Mouse (Mus musculus) liver, postnatal 0 days (tissue): ENCODE data around the gene Olfr25. TPM values are rescaled to one million over a fixed set of nuclear protein-coding genes. Genes with fewer than 3 reads are reported as not detected.

ENCODE experiments used
- ATAC-seq: fragments of 200-750 bp; cut with Nextera tagmentation; 2 replicates; pipeline ENCODE4 v1.8.0; 2017; ENCODE audit warnings: mild to moderate bottlenecking, moderate library complexity
- DNase-seq: peaks from one replicate; pipeline ENCODE4 v3.0.0-alpha.2; 2016
- H3K27ac ChIP-seq: fragments of 300-500 bp; sonication (generic); 2 replicates; pipeline ENCODE4 v1.5.1; 2014; ENCODE audit warnings: antibody characterized with exemption, moderate library complexity, mild to moderate bottlenecking, low read depth
- H3K27me3 ChIP-seq: fragments of 300-500 bp; sonication (generic); 2 replicates; pipeline ENCODE4 v1.6.1; 2014; ENCODE audit warnings: low read length, control low read depth, mixed read lengths; ENCODE audit not compliant: insufficient read depth
- H3K36me3 ChIP-seq: fragments of 300-500 bp; sonication (generic); replicated peaks from 2 replicates; pipeline ENCODE4 v1.6.1; 2014; ENCODE audit warnings: mild to moderate bottlenecking, control low read depth, low read length, moderate library complexity, mixed read lengths; ENCODE audit not compliant: insufficient read depth
- H3K4me1 ChIP-seq: fragments of 300-500 bp; sonication (generic); 2 replicates; pipeline ENCODE4 v1.6.1; 2014; ENCODE audit warnings: antibody characterized with exemption, mild to moderate bottlenecking, control low read depth; ENCODE audit not compliant: insufficient read depth
- H3K4me2 ChIP-seq: fragments of 300-500 bp; sonication (generic); 2 replicates; pipeline ENCODE4 v1.6.1; 2014; ENCODE audit warnings: low read depth, mild to moderate bottlenecking, low read length, moderate library complexity, mixed read lengths
- H3K4me3 ChIP-seq: fragments of 300-500 bp; sonication (generic); 2 replicates; pipeline ENCODE4 v1.5.1; 2014; ENCODE audit warnings: low read depth, low read length
- H3K9ac ChIP-seq: fragments of 300-500 bp; sonication (generic); replicated peaks from 2 replicates; pipeline ENCODE4 v1.6.1; 2014; ENCODE audit warnings: mild to moderate bottlenecking, moderate library complexity
- H3K9me3 ChIP-seq: fragments of 300-500 bp; sonication (generic); 2 replicates; pipeline ENCODE4 v1.6.1; 2016; ENCODE audit warnings: mild to moderate bottlenecking, control low read depth, low read length, mixed read lengths
- CTCF ChIP-seq: sonication (generic); IDR thresholded peaks from 2 replicates; pipeline ENCODE4 v1.5.1; 2016; ENCODE audit warnings: antibody characterized with exemption, low read depth
- EP300 ChIP-seq: IDR thresholded peaks from 2 replicates; pipeline ENCODE4 v1.6.1; 2016; ENCODE audit warnings: antibody characterized with exemption, low read depth, mild to moderate bottlenecking
- WGBS: fragments of 180-500 bp; shearing (Covaris S2); extraction: QIAGEN DNeasy Blood & Tissue Kit; methylation state at CpG from one replicate; pipeline ENCODE4 v1.1.7; 2014; ENCODE audit not compliant: insufficient replicate concordance; 5-methylcytosine and 5-hydroxymethylcytosine counted together
- polyA plus RNA-seq: library from polyadenylated mRNA; unstranded; fragments of >200 nt; fragmentation: Nextera tagmentation; extraction: Ambion mirVana; gene quantifications from 2 replicates; pipeline ENCODE4 v1.2.1, GENCODE M21; 2015

Gene Olfr25
- polyA plus RNA-seq = not detected in 2 replicates

- ATAC-seq = no peak
- no peak within 1 kb of the TSS for H3K27ac ChIP-seq
- H3K4me3 ChIP-seq = no peak within 1 kb of the TSS
- no peak for TF ChIP-seq EP300
- TF ChIP-seq CTCF = no peak
- no peaks in the 10 kb centered on the region for H3K36me3 ChIP-seq
- H3K4me2 ChIP-seq = no peak within 1 kb of the TSS
- WGBS = 64% methylated on average over 3 of the region's 3 CpGs
- H3K4me1 ChIP-seq = no peaks in the 10 kb centered on the region
- H3K27me3 ChIP-seq = no peaks in the 10 kb centered on the region
- no peak within 1 kb of the TSS for H3K9ac ChIP-seq
- DNase-seq = no peak
- H3K9me3 ChIP-seq = no peaks in the 10 kb centered on the region; the same call in 1 of the 2 replicates
Observed at GRCm38 (mm10) chr9:38328760-38329159, at the start of gene Olfr25. TSS of gene Olfr25 (plus strand) at chr9:38329060.

DNA sequence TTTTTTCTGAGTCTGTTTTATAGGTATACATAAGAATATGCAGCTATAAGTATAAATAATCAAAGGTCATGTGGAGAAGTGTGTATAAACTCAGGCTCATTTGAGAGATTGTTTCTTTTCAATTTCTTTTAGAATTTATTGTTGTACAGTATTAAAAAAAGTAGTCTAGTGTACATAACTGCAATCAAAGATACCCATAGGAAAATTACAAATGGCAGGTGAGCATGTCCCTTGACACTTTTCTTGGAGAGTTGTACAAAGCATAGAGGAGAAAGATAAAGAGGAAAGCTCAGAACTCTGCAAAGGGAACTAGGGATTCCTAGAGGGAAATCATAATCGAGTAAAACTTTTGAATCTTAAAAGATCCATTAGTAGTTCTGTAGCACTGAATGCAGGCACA lies 38.1 kb upstream of the Olfr25 start, which contains the start of gene Olfr896-ps1:
Olfr896-ps1 (plus strand) TSS at position 301 of the 400 bp plus-strand sequence.
- ATAC-seq = no peak
- H3K4me2 ChIP-seq = no peak within 1 kb of the TSS
- H3K4me1 ChIP-seq = no peaks in the 10 kb centered on the region
- no peaks in the 10 kb centered on the region for H3K27me3 ChIP-seq
- WGBS = 69% methylated on average over 1 of the region's 1 CpGs
- DNase-seq = no peak
- H3K36me3 ChIP-seq = no peaks in the 10 kb centered on the region
- H3K9ac ChIP-seq = no peak within 1 kb of the TSS
- H3K4me3 ChIP-seq = no peak within 1 kb of the TSS
- H3K9me3 ChIP-seq = no peaks in the 10 kb centered on the region
- H3K27ac ChIP-seq = no peak within 1 kb of the TSS
- no peak for TF ChIP-seq CTCF
- no peak for TF ChIP-seq EP300

- Histone ChIP-seq H3K27me3 (no peaks in the 10 kb centered on the region), H3K27ac (no peak within 1 kb of the TSS), H3K4me1 (no peaks in the 10 kb centered on the region), H3K4me2 (no peak within 1 kb of the TSS), H3K36me3 (no peaks in the 10 kb centered on the region), H3K4me3 (no peak within 1 kb of the TSS), H3K9me3 (no peaks in the 10 kb centered on the region), H3K9ac (no peak within 1 kb of the TSS)
- ATAC-seq = no peak
- DNase-seq = no peak
- 84% methylated on average over 4 of the region's 4 CpGs for WGBS
- TF ChIP-seq CTCF (no peak), EP300 (no peak)
Observed at GRCm38 (mm10) chr9:38348111-38348510, 19.3 kb downstream of the Olfr25 start, which contains the start of gene Olfr898. TSS of gene Olfr898 (plus strand) at chr9:38348411.

DNA sequence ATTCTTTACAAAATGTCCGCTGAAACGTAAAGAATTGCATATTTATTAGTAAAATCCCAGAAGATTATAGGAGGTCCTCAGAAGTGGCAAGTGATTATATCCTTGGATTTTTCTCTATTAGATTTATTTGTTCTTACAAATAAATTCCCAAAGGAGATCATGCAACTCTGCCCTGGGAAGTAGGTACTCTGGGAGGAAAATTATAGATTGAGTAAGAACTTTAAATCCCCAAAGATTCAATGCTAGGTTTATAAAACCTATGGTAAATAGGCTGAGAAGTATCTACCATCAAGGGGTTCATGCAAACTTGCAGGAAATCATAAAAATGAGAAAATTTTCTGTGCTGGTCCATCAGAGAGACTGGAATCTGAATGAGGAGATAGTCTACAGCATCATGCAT lies 37.7 kb downstream of the Olfr25 start, which contains the start of gene Olfr250:
Olfr250 (plus strand) TSS at position 301 of the 400 bp plus-strand sequence.
- no peak for DNase-seq
- TF ChIP-seq EP300 = no peak
- no peak within 1 kb of the TSS for H3K9ac ChIP-seq
- H3K4me3 ChIP-seq = no peak within 1 kb of the TSS
- WGBS = 85% methylated on average over 2 of the region's 2 CpGs
- no peaks in the 10 kb centered on the region for H3K36me3 ChIP-seq
- no peak within 1 kb of the TSS for H3K4me2 ChIP-seq
- no peak for ATAC-seq
- H3K27ac ChIP-seq = no peak within 1 kb of the TSS
- H3K27me3 ChIP-seq = no peaks in the 10 kb centered on the region
- H3K9me3 ChIP-seq = no peaks in the 10 kb centered on the region
- H3K4me1 ChIP-seq = no peaks in the 10 kb centered on the region

DNA sequence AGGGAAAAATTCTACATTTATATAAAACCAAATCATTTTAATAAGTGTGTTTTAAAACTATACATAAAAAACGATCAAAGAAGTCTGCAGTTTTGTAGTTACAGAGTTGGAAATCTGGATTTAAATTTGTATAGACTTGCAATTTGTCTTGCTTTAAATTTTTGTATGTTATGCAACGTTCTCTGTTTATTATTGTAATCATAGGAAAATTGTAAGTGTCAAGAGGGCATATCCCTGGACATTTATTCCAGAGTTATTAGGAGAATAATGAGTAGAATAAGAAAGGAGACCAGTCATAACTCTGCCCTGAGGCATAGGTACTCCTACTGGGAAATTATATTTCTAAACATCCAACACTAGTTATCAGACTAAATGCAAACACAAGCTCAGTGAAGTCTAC lies 47.9 kb downstream of the Olfr25 start, which contains the start of gene Olfr251:
Olfr251 (plus strand) TSS at position 301 of the 400 bp plus-strand sequence.
- H3K9ac ChIP-seq = no peak within 1 kb of the TSS
- DNase-seq (no peak), ATAC-seq (no peak)
- H3K4me1 ChIP-seq = no peaks in the 10 kb centered on the region
- no peak within 1 kb of the TSS for H3K4me3 ChIP-seq
- WGBS = 47% methylated on average over 2 of the region's 2 CpGs
- H3K27ac ChIP-seq = no peak within 1 kb of the TSS
- no peak for TF ChIP-seq CTCF
- no peak for TF ChIP-seq EP300
- no peaks in the 10 kb centered on the region for H3K36me3 ChIP-seq
- H3K27me3 ChIP-seq = no peaks in the 10 kb centered on the region
- no peak within 1 kb of the TSS for H3K4me2 ChIP-seq
- H3K9me3 ChIP-seq = no peaks in the 10 kb centered on the region

Other genes with a start within 250 kb of the Olfr25 start
- gene Olfr887, start 245.0 kb upstream of the Olfr25 start, polyA plus RNA-seq = not detected in 2 replicates
- not detected in 2 replicates for gene Olfr888, start 220.9 kb upstream of the Olfr25 start, polyA plus RNA-seq
- 0.04 TPM in 1 of 2 replicates, not detected in the other for gene Olfr889, start 213.9 kb upstream of the Olfr25 start, polyA plus RNA-seq
- gene Olfr890, start 186.5 kb upstream of the Olfr25 start, polyA plus RNA-seq = not detected in 2 replicates
- gene Olfr891, start 148.2 kb upstream of the Olfr25 start, polyA plus RNA-seq = not detected in 2 replicates
- not detected in 2 replicates for gene Olfr893, start 120.7 kb upstream of the Olfr25 start, polyA plus RNA-seq
- gene Olfr894, start 111.0 kb upstream of the Olfr25 start, polyA plus RNA-seq = not detected in 2 replicates
- not detected in 2 replicates for gene Olfr143, start 76.3 kb upstream of the Olfr25 start, polyA plus RNA-seq
- not detected in 2 replicates for gene Olfr895, start 61.2 kb upstream of the Olfr25 start, polyA plus RNA-seq
- not detected in 2 replicates for gene Olfr896-ps1, start 38.0 kb upstream of the Olfr25 start, polyA plus RNA-seq
- not detected in 2 replicates for gene Olfr898, start 19.4 kb downstream of the Olfr25 start, polyA plus RNA-seq
- gene Olfr250, start 37.8 kb downstream of the Olfr25 start, polyA plus RNA-seq = not detected in 2 replicates
- gene Olfr251, start 48.0 kb downstream of the Olfr25 start, polyA plus RNA-seq = not detected in 2 replicates
- not detected in 2 replicates for gene Olfr147, start 72.6 kb downstream of the Olfr25 start, polyA plus RNA-seq
- not detected in 2 replicates for gene Olfr901, start 100.4 kb downstream of the Olfr25 start, polyA plus RNA-seq
- not detected in 2 replicates for gene Olfr902, start 118.6 kb downstream of the Olfr25 start, polyA plus RNA-seq
- gene Olfr904, start 134.1 kb downstream of the Olfr25 start, polyA plus RNA-seq = not detected in 2 replicates
- gene Olfr905, start 142.0 kb downstream of the Olfr25 start, polyA plus RNA-seq = not detected in 2 replicates
- gene Olfr906, start 158.0 kb downstream of the Olfr25 start, polyA plus RNA-seq = not detected in 2 replicates
- gene Olfr907, start 166.7 kb downstream of the Olfr25 start, polyA plus RNA-seq = not detected in 2 replicates
- gene Olfr911-ps1, start 192.5 kb downstream of the Olfr25 start, polyA plus RNA-seq = not detected in 2 replicates
- not detected in 2 replicates for gene Olfr910, start 208.8 kb downstream of the Olfr25 start, polyA plus RNA-seq